Mouse (Mus musculus) lung, embryonic 16.5 days (tissue): ENCODE measurements around the gene Coq2. TPM values are rescaled to one million over a fixed set of nuclear protein-coding genes. Genes with fewer than 3 reads are reported as not detected.

ENCODE experiments used
- ATAC-seq: fragments of 200-750 bp; cut with Nextera tagmentation; 2 replicates; pipeline ENCODE4 v1.8.0; 2017; ENCODE audit warnings: low read depth, mild to moderate bottlenecking, moderate library complexity
- H3K27ac ChIP-seq: fragments of 300-500 bp; sonication (generic); 2 replicates; pipeline ENCODE4 v1.5.1; 2014; ENCODE audit warnings: mild to moderate bottlenecking, control low read depth, low read length
- H3K27me3 ChIP-seq: fragments of 300-500 bp; sonication (generic); 2 replicates; pipeline ENCODE4 v1.6.1; 2014; ENCODE audit warnings: low read depth, low read length, mixed read lengths; ENCODE audit not compliant: control insufficient read depth, insufficient read depth
- H3K36me3 ChIP-seq: fragments of 300-500 bp; sonication (generic); 2 replicates; pipeline ENCODE4 v1.6.1; 2014; ENCODE audit warnings: low read length; ENCODE audit not compliant: control insufficient read depth, insufficient read depth
- H3K4me1 ChIP-seq: fragments of 300-500 bp; sonication (generic); replicated peaks from 2 replicates; pipeline ENCODE4 v1.6.1; 2014; ENCODE audit warnings: low read length, mixed read lengths; ENCODE audit not compliant: control insufficient read depth, insufficient read depth
- H3K4me2 ChIP-seq: fragments of 300-500 bp; sonication (generic); 2 replicates; pipeline ENCODE4 v1.6.1; 2014; ENCODE audit warnings: low read depth, low read length, control low read depth
- H3K4me3 ChIP-seq: fragments of 300-500 bp; sonication (generic); 2 replicates; pipeline ENCODE4 v1.5.1; 2014; ENCODE audit warnings: mild to moderate bottlenecking, low read length, control low read depth
- H3K9ac ChIP-seq: fragments of 300-500 bp; sonication (generic); 2 replicates; pipeline ENCODE4 v1.6.1; 2014; ENCODE audit warnings: low read length, control low read depth
- H3K9me3 ChIP-seq: fragments of 300-500 bp; sonication (generic); 2 replicates; pipeline ENCODE4 v1.6.1; 2016; ENCODE audit warnings: low read length; ENCODE audit not compliant: control insufficient read depth
- WGBS: fragments of 180-500 bp; shearing (Covaris S2); extraction: QIAGEN DNeasy Blood & Tissue Kit; methylation state at CpG from one replicate; pipeline ENCODE4 v1.1.7; 2014; 5-methylcytosine and 5-hydroxymethylcytosine counted together
- polyA plus RNA-seq: library from polyadenylated mRNA; unstranded; fragments of >200 nt; fragmentation: Nextera tagmentation; extraction: Ambion mirVana; gene quantifications from 2 replicates; pipeline ENCODE4 v1.2.1, GENCODE M21; 2015

The Coq2 gene
- polyA plus RNA-seq, 1 experiment from 2014 or later: 44.1 TPM

DNA sequence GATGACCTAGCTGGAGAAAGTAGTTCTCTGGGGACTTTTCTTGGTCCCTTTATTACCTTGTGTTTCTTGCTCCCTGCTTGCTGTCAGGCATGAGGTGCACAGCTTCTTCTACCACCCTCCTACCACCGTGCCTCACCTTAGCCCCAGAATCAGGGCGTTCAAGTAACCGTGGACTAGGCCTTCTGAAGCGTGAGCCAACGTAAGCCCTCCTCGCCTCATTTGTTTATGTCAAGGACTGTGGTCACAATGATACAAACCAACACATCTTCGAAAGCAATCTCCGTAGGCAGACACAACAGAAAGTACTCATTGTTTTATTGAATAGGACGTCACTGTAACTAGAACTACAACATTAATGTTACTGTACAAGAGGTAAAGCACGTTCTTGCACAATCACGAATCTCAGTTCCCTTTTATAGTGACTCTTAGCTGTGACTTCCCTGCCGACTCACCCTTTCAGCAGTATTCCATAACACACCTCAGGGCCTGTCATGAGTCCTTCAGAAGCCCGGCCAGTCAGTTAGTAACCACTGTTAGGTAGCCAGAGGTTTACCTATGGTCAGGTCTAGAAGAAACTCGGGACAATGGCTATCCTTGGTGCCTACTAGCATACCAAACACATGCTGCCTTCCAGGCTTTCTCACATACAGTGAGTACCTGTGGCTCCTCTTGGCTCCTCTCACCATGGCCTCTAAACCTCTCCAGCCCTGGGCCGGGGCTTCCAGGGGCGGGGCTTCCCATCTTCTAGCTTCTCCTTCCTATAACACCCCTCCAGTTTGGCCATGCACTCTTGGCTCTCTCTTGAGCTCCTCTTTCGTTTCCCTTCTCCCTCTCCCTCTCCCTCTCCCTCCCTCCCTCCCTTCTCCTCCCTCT lies 60.8 kb downstream of the Coq2 start:
- H3K36me3 ChIP-seq: no peaks in the 10 kb centered on the region
- no peak overlapping the region for H3K4me3 ChIP-seq
- H3K9ac ChIP-seq: no peak overlapping the region
- H3K4me1 ChIP-seq: peaks cover 4% of the 10 kb centered on the region; the same call in 1 of the 2 replicates
- WGBS: 83% methylated on average over 17 of the region's 17 CpGs
- no peak overlapping the region for H3K27ac ChIP-seq
- H3K4me2 ChIP-seq: no peak overlapping the region
- no peaks in the 10 kb centered on the region for H3K27me3 ChIP-seq
- H3K9me3 ChIP-seq: no peaks in the 10 kb centered on the region
- no peak for ATAC-seq

DNA sequence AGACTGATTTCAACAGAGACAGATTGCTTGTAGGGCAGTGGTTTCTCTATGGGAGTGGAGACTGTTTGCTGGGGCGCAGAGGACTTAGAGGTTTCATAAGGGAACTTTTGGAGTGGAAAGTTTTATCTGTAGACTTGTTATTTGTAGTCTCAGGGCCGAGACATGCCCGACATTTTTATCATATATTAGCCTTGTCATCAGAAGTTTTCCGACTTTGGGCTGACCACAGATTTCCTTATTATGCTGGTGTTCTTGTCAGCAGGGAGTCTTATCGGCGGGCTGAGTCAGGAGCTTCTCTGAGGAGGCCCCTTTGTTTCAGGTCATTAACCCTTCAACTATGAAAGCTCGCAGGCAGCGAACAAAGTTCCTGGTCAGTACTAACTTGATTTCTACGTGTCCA lies 67.1 kb downstream of the Coq2 start:
- Histone ChIP-seq H3K9ac (no peak overlapping the region), H3K36me3 (no peaks in the 10 kb centered on the region), H3K4me1 (peaks cover 19% of the 10 kb centered on the region), H3K9me3 (no peaks in the 10 kb centered on the region), H3K27me3 (no peaks in the 10 kb centered on the region), H3K4me2 (no peak overlapping the region), H3K4me3 (no peak overlapping the region), H3K27ac (peak overlapping the region; percentile 19)
- ATAC-seq: no peak
- 81% methylated on average over 9 of the region's 9 CpGs for WGBS

DNA sequence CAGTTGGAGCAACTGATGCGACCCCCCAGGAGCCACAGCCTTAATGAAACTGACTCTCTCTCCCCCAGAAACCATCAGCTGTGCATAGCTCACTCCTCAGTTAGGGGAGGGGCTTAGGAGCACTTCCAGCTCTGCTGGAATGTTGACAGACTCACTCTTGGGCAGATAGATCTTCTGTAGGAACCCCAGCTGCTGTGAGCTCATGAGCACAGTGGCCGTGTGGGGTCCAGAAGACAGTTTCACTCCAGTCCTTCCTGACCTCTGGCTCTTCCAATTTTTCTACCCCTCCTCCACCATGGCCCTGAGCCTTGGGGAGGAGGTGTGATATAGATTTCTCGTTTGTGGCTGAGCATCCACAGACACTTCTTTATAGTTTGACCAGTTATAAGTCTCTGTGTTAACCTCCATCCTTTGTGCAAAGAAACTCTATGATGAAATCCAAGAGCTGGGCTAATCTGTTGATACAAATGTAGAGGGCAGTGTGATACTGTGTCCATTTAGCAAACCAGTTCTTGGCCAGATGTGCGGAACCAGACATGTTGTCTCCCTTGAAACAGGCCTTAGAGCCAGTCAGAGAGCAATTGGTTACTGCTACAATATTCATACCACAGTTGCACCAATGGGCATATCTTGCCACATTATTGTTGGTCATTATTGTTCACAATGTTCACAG lies 67.7 kb downstream of the Coq2 start:
- no peaks in the 10 kb centered on the region for H3K36me3 ChIP-seq
- 0 out of 2 replicates have a peak overlapping the region, but pooled peaks have one; percentile 8 for H3K4me2 ChIP-seq
- 35% methylated on average over 4 of the region's 4 CpGs for WGBS
- H3K4me1 ChIP-seq: peaks cover 19% of the 10 kb centered on the region
- H3K9me3 ChIP-seq: no peaks in the 10 kb centered on the region
- H3K4me3 ChIP-seq: no peak overlapping the region
- no peaks in the 10 kb centered on the region for H3K27me3 ChIP-seq
- peak; percentile 90 for ATAC-seq
- peak overlapping the region; percentile 19 for H3K27ac ChIP-seq
- H3K9ac ChIP-seq: no peak overlapping the region

DNA sequence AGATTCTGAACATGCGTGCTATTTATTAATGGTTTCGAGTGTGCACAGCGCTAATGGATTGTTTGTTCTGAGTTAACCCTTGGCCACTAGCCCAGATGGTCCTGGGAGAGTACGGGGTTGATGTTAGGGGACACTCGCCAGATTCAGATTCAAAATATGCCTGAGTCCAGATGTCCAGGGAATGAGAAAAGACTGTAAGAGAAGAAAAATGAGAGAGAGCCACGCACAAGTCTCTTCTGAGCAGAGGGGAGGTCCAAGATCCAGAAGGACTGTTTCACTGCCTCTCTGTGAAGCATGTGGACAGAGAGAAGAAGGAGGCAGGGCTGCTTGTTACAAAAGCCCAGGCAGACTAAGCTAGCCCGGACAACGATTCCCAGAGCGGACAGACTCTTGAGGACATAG lies 69.1 kb downstream of the Coq2 start:
- H3K27me3 ChIP-seq: no peaks in the 10 kb centered on the region
- H3K36me3 ChIP-seq: no peaks in the 10 kb centered on the region
- peak overlapping the region; percentile 86 for H3K27ac ChIP-seq
- peaks cover 19% of the 10 kb centered on the region for H3K4me1 ChIP-seq
- peak overlapping the region; percentile 26; the same call in 1 of the 2 replicates for H3K9ac ChIP-seq
- 14% methylated on average over 9 of the region's 9 CpGs for WGBS
- peak overlapping the region; percentile 41 for H3K4me2 ChIP-seq
- ATAC-seq: peak; percentile 84
- no peaks in the 10 kb centered on the region for H3K9me3 ChIP-seq
- no peak overlapping the region for H3K4me3 ChIP-seq

Other genes with a start within 250 kb of the Coq2 start
- 12.2 and 13.6 TPM in 2 replicates for gene Lin54, start 174.5 kb downstream of the Coq2 start, polyA plus RNA-seq
- gene Cops4, start 156.8 kb downstream of the Coq2 start, polyA plus RNA-seq: 165 and 174 TPM in 2 replicates
- 12.5 and 16.7 TPM in 2 replicates for gene Plac8, start 102.9 kb downstream of the Coq2 start, polyA plus RNA-seq
- gene Hpse, start 44.6 kb upstream of the Coq2 start, polyA plus RNA-seq: 6.2 TPM in 2 replicates
- 10.9 and 14.1 TPM in 2 replicates for gene Helq, start 123.5 kb upstream of the Coq2 start, polyA plus RNA-seq
- 154 and 158 TPM in 2 replicates for gene Mrps18c, start 123.5 kb upstream of the Coq2 start, polyA plus RNA-seq
- 32.2 and 33.0 TPM in 2 replicates for gene Abraxas1, start 145.8 kb upstream of the Coq2 start, polyA plus RNA-seq
- 1.6 and 2.8 TPM in 2 replicates for gene Gpat3, start 170.6 kb upstream of the Coq2 start, polyA plus RNA-seq